Mouse (Mus musculus) frontal cortex, postnatal 36 days (tissue): ENCODE data around the gene Rap1gap2.

Experiments used
- DNase-seq, 2 experiments: peaks; one replicate each; pipeline ENCODE4 v3.0.0; 2022; ENCODE audit warnings: low spot score in 2 of 2

Rap1gap2 gene

DNA sequence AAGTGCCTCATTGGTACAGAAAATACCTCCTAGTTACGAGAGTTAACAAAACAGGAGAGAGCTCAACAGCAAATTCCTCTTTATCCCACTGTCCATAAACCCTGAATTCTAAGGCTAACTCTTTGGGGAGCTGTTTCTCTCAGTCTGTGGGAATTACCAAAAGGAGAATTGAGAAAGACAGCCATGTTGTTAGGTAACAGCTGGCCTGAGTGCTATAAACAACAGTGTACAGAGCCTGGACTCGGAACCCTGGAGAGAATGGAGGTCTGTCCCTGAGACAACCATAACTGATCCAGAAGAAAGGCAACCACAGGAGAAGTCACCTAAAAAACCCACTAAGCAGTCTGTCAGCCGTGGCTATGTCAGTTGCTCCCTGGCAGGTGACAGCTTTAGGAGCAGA lies 198.3 kb downstream of the Rap1gap2 start:
- DNase-seq = no peak

DNA sequence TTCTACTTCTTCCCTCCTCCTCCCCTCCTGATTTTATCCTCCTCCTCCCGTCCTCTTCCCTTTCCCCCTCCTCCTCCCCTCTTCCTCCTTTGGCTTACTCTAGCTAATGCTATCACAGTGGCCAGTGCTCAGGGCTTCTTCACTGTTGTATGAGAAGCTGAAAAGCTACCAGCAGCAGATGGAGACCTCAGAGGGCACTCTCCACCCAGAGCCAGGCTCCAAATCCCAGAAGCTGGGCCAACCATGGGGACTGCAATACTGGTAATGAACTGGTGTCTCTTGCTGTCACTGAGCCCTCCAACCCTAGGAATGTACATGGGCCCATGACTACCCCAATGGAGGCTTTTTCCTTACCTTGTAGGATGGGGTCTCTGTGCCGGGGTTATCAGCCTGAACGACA lies 198.8 kb downstream of the Rap1gap2 start:
- DNase-seq = no peak

DNA sequence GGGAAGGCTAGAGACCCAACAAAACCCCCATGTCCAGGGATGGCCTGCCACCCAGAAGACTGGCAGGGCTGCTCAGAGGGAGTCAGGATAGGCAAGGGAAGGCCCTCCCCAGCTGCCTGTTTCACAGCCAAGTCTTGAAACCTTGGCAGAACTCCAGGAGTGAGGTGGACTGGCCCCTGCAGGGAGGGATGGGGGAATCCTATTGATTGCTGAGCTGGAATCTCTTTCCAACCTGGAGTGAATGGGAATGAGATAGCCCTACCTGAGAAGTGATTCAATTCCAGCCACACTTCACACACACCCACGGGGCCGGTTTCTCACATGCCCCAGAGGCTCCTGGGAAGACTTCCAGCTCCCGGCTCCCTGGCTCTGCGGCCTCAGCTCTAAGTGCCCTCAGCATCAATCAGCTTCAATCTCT lies 200.9 kb downstream of the Rap1gap2 start:
- peak; percentile 32 to 39 for DNase-seq

DNA sequence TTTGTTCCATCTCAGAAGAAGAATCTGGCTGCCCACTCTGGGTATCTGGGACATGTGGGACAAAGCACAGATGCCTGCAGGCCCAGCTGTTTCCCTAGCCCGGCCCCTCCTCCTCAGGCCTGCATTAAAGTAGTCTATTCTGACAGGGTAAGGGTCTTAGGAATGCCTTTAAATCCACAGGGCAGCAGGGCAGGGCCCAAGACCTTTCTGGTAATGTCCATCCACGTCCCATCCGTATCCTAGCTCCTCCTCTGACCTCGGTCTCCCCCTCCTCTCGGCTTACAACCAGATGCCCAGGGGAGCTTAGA lies 201.3 kb downstream of the Rap1gap2 start:
- DNase-seq = no peak

DNA sequence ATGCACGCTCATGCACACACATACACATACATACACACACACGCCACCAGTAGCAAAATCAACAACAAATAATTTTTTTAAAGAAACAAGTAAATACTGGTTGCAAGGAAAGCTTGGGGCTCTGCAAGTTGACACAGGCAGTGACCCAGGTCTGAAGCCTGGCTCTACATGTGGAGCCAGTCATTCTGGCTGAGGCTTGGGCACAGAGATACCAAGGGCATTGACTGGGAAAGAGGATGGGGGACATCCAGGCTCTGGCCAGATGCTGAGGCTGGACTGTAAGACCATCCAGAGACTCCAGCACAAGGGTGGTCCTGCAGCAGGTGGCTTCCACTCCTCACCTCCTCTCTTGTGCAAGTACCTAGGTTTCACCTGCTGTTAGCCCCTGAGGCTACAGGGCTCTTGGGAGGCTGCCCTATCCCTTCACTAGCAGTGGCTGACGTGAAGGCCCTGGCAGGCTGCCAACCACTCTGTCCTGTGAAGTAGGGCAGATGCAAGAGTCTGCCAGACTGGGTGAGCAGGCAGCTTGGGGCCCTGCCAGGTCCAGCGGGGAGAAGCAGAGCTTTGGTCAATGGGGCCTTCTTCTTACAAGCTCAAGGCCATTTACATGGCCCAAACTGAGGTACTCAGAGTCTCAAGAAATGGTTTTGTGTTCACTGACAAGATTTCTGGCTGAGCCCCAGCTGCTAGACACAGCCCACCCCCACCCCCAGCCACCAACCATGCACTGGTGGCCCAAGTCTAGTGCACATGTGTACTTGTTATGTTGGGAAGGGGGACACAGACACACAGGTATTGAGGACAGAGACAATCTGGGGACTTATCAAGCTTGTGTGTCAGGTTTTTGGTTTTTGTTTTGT lies 201.9 kb downstream of the Rap1gap2 start:
- DNase-seq = peak; percentile 83 to 90

DNA sequence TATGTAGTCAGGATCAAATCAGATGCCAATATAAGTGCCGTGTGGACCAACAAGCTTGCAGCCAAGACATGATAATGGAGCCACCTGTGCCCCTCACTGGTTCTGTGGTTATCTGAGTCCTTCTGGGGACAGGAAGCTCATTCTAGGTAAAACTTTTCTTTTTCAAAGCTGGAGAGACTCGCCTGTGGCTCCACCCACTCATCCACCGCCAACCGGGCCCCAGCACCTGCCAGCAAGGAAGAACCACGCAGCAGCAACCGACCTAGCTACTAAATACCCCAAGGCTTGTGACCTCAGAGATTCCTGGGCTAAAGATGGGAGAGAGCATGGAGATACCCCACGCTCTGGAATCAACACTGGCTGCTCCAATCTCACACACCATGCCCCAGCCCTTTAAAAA lies 205.5 kb downstream of the Rap1gap2 start:
- no peak for DNase-seq

DNA sequence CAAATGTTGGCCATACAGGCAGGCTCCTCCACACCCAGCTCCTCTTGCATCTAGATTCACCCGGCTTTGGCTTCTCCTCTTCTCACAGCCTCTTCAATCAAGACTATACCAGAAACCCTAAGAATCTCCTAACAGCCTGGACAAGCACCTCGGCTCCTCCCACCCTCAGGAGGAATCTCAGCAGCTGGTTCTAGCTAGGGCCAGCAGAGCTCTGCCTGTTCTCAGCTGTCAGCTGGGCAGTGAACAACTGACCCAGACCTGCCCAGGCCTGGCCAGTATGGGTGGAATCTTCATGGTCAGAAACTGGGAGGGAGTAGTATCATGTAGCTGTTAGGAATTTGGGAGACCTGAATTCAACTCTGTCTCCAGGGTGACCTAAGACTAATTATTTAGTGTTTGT lies 206.5 kb downstream of the Rap1gap2 start:
- DNase-seq = no peak

DNA sequence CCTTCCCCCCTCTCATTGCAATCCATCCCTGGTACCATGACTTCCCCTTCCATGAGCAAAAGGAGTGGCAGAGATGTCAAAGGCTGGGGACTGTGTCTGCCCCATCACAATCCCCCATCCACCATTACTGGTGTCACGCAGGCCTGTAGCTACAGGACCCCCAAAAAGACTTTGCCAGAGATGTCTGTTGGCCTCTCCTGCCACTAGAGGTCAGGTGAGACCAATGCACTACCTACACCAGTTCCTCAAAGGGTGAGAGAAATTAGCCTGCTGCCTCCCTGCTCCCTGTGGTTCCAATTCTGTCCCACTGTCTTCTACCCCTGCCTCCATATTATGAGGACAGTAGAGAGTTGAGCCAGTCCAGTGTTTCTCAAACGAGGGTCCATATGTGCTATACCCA lies 208.6 kb downstream of the Rap1gap2 start:
- no peak for DNase-seq

DNA sequence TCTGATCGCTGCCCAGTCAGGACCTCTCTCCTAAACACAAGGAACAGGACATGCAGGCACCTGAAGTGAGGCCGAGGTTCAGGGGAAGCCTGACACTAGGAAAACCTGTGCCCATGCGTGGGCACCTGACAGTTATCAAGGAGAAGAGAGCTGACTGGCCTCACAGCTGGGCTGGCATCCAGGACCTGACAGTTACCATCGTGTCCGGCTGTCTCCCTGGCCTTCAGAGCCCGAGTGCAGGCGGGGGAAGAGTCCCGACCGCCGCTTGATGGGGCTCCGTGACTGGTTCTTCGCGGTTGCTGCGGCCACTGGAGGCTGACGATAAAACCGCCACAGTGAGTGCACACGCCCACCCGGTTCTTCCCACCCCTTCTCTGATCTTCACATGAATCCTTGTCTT lies 215.1 kb downstream of the Rap1gap2 start:
- DNase-seq = no peak

DNA sequence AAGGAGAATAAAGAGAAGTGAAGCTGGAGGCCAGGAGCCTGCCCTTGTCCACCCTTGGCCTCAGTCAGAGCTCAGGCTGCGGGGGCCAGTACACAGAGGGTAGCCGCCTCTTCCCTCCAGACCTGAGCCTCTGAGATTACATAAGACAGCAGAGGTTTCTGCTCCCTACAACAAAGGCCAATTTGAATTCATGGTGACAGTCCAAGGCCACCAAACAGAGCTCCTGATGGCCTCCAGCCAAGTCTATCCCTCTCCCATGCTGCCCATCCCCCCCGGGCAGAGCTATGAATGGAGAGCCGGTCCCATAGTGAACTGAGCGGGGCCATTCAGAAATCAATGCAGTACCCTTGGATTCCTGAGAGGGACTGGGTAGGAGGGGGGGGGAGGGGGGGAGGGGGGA lies 217.2 kb downstream of the Rap1gap2 start:
- DNase-seq = no peak

DNA sequence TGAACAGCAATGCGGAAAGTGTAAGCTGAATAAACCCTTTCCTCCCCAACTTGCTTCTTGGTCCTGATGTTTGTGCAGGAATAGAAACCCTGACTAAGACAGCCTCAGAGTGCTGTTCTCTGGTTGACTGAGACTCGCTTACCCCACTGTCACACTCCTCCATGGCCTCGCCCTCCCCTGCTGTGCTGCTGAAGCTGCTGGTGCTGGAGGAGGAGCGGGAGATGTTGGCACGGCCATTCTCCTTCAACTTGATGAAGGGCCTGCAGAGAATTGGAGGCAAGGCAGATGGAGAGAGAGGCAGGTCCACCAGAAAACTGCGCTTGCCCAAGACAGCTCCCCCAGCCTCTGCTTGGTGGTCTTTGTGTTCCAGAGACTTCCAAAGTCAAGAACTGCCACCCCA lies 217.8 kb downstream of the Rap1gap2 start:
- no peak for DNase-seq

DNA sequence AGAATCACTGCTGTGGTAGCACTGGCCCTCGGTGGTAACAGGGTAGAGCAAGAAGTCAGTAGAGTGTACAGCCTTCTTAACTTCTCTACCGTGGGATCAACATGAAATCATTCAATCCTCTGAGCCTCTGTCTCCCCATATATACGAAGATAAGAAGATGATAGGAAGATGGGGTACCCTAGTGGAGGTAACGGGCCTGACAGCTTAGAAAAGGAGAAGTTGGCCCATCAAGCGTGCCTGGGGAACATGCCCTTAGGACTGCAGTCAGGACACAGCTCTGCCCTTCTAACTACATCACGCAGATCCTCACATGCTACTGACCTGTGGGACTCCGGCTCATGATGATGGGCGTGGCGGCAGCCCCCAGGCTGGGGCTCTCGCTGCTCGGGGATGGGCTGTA lies 218.8 kb downstream of the Rap1gap2 start:
- DNase-seq = no peak

DNA sequence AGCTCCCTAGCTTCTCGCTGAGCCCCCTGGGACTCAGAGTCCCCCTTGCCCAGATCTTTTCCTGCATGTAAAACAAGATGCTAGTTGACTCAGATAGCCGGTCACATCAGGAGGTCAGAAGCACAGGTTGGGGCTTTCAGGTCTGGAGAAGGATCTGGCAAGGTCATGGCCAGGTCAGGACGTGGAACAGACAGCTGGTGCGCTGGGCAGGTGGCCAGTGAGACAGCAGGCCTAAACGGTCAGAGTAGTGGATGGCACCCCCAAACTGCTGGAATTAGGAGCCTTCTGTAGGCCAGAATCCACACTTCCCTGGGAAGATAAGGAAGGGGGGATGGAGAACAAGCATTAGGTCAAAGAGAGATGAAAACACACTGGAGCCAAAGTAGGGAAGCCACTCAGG lies 223.5 kb downstream of the Rap1gap2 start:
- DNase-seq = no peak

DNA sequence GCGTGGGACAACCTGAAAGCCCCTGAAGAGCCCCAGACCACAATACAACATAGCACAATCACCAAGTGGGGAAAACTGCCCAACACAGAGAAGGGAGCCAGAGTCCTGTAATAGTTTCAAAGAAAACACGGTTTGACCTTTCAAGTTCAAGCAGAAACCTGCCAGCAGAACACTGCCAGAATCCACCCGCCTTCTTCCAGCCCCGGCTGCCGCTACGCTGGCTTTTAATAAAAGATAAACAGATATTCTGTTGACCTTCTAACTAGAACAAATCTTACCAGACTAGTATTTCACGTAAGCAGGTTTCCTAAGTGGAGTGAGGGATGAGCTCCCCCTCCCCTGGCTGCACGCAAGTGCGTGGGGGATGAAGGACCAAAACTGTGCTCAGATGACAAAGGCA lies 225.0 kb downstream of the Rap1gap2 start:
- no peak for DNase-seq

DNA sequence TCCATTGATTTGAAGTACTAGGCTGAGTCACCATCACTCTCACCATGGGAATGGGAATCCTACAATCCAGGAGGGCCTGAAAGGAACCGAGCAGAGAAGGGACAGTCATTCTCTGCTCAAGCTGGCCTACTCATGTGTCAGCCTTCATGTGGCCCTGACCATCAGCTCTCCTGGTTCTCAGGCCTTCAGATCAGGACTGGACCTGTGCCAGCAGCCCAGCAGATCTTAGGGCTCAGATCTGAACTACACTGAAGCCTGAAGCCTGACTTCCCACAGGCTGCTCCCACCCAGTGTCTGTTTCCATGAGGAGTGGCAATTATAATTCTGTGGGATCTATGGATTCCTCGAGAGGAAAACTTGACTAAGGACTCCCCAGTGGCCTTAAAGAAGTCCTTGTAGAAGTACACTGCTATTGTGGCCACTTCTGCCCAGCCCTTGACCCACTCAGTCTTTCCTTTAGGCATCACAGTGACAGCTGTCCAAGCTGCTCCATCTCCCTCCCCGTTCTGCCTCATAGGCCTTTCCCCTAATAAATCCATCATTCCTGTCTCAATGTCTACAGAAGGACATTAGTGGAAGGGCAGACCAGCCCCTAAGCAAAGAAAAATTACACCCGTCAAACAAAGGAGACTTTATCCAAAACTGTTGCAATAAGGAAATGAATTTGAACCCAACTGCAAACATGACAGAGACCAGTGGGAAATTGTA lies 231.4 kb downstream of the Rap1gap2 start:
- no peak for DNase-seq

DNA sequence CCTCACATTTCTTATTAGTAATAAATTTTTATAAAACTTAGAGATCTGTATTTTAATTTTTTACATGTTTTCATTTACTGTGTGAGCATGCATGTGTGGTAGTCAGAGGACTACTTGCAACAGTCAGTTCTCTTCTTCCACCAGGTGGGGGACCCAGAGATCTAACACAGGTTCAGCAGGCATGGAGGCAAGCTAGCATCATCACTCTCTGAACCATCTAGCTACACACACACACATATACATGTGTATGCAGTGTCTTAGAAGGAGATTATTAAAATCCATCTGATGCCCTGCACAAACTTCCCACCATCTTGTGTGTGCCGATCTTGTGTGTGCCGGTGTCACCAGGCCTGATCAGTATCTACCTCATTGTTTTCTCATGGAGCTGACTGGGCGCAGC lies 233.9 kb downstream of the Rap1gap2 start:
- peak; percentile 59 to 77 for DNase-seq

DNA sequence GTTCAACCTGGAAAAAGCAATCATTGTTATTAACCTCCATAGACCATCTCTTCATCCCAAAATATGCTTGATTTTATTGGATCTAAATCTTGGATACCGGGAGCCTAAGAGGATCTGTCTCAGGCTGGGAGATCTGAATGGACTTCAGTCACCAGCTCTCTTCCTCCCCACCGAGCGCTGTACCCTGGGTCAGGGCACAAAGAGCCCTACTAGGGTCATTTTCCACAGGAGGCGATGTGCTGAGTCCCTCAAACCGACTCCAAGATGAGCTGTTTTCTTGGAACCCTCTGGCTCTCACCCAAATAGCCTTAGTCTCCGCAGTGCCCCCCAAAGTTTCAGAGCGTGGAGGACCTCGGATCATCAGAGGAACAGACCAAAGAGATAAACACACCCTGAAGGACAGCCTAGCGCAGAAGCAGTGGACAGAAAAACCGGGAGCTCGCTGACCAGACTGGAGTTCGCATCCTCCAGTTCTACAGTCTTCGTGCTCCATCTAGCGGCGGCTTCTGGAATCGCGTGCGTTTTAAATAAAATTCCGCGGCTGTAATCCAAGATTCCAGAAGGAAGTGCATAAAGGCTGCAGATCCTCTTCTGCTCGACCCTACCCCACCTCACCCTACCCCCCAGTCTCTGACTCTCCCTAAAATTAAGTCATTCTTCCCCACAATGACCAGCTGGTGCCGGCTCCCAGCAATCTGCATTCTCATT lies 239.2 kb downstream of the Rap1gap2 start:
- DNase-seq = peak; percentile 85 to 87

DNA sequence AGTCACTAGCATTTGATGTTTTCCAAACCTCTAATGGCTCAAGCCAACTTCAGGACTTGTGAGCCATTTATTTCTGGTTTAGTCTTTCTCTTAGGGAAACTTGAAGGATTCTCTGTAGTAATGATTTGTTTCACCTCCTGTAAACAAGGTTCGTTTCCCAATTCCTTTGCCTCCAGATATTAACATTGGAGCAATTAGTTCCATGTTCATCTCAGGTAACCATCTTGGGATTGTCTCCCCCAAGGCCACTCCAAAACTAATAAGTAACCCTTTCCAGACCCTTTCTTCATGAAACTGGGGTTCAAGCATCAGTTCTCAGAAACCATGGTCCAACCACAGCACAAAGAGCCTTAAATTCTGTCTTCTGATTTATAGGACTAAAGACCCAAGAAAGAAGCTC lies 248.9 kb downstream of the Rap1gap2 start, which contains the start of gene Olfr412:
Gene Olfr412, plus strand, starts transcription at position 301 of the 400 bp plus-strand sequence.
- DNase-seq = no peak

DNA sequence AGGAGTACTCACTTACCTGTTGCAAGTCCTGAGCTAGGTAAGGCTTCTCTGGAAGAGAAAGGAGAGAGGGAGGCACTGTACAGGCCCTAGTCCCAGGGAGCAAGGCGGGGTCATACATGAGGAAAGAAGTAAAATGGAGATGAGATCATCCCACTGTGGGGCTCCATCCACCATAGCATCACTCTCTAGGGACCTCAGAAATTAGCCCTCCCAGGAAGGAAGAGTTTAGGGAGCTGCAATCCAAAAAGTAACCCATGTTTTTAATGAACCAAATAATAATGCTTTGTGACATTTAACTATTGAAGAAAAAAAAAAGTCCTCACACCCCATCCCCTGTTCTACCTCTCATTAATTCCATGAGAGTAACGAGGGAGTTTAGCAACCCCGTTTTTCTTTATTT lies 258.2 kb downstream of the Rap1gap2 start, which contains the start of gene Olfr411:
Gene Olfr411, minus strand, starts transcription at position 101 of the 400 bp plus-strand sequence.
- no peak for DNase-seq

DNA sequence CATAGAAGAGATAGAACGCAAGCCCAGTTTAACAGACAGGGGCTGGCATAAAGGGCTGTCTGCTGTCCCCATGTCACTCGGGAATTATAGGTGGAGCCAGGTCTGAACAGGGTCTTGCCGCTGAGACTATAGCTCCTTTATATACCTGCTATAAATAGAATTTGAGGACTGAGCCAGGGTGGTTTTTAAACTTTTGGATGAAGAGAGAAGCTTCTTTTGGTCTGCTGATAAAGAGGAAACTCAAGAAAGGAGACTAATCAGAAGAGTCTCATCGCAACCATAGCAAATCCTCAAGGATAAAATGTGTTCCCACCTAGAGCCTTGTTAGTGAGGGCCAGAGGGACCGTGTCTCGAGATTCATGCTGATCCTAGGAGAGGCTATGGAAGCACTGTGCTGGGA lies 272.8 kb downstream of the Rap1gap2 start, which contains the start of gene Olfr410:
Gene Olfr410, minus strand, starts transcription at position 101 of the 400 bp plus-strand sequence.
- DNase-seq = no peak
